12 mouse cellular contexts compared by ENCODE assay signal in the genomic region with DNA sequence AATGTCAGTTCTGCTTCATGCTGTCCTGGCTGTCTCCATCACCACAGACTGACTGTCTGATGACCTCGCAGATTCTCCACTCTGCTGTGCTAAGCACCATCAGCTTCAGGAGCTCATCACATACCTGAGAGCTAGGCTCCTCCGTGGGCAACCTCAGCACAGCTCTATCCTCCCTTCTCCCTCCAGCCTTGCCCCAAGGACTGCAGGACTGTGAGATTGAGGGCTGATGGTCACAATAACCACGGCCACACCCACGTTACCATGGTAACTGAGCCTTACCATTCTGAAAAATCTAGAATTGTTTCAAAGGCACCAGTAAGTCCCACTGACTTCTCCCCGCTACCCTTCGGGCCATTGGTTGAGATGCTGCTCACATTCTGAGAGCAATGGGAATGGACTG. TPM values are rescaled to one million over a fixed set of nuclear protein-coding genes. Genes with fewer than 3 reads are reported as not detected.
DNase-seq lines count a peak whose midpoint lies in the region; ATAC-seq lines count a peak whose summit lies in the region.
"Had no signal": no experiment of that assay in that cellular context is flagged by ENCODE, and none has a peak within 500 bp of the region (broad histone marks: within the 10 kb centered on the region; RNA-seq: fewer than 3 reads in every experiment).

No protein-coding gene starts in this region.

- no peaks in the 10 kb centered on the region for H3K36me3 ChIP-seq in forebrain, embryonic 10.5 days (replicated peaks)
- no peaks in the 10 kb centered on the region for H3K36me3 ChIP-seq in forebrain, embryonic 16.5 days (ENCODE audit: control insufficient read depth, insufficient read depth)
- no peaks in the 10 kb centered on the region for H3K36me3 ChIP-seq in kidney, embryonic 15.5 days
- no peaks in the 10 kb centered on the region for H3K36me3 ChIP-seq in limb, embryonic 13.5 days
- H3K36me3 ChIP-seq: intestine, embryonic 15.5 days had no signal

- H3K27ac ChIP-seq in forebrain, embryonic 10.5 days = peak overlapping the region; percentile 79
- H3K27ac ChIP-seq in forebrain, embryonic 16.5 days (ENCODE audit: low read length) = no peak overlapping the region
- peak overlapping the region; percentile 87 for H3K27ac ChIP-seq in kidney, embryonic 15.5 days
- H3K27ac ChIP-seq in limb, embryonic 13.5 days = peak overlapping the region; percentile 85
- H3K27ac ChIP-seq: intestine, embryonic 15.5 days had no signal

- H3K9me3 ChIP-seq in forebrain, embryonic 10.5 days = no peaks in the 10 kb centered on the region
- no peaks in the 10 kb centered on the region for H3K9me3 ChIP-seq in forebrain, embryonic 16.5 days (ENCODE audit: control insufficient read depth, low read length)
- H3K9me3 ChIP-seq in kidney, embryonic 15.5 days (replicated peaks) = no peaks in the 10 kb centered on the region
- no peaks in the 10 kb centered on the region for H3K9me3 ChIP-seq in limb, embryonic 13.5 days
- H3K9me3 ChIP-seq: intestine, embryonic 15.5 days had no signal

- H3K4me2 ChIP-seq in forebrain, embryonic 16.5 days (ENCODE audit: low read length) = no peak overlapping the region
- no peak overlapping the region for H3K4me2 ChIP-seq in kidney, embryonic 15.5 days
- H3K4me2 ChIP-seq in limb, embryonic 13.5 days (replicated peaks) = no peak overlapping the region
- H3K4me2 ChIP-seq: intestine, embryonic 15.5 days had no signal

- WGBS in forebrain, embryonic 10.5 days = 58% methylated on average over 6 of the region's 6 CpGs
- 45% methylated on average over 6 of the region's 6 CpGs for WGBS in forebrain, embryonic 16.5 days
- WGBS in kidney, embryonic 15.5 days = 72% methylated on average over 6 of the region's 6 CpGs
- WGBS in limb, embryonic 13.5 days = 64% methylated on average over 6 of the region's 6 CpGs

- H3K9ac ChIP-seq in forebrain, embryonic 16.5 days (replicated peaks; ENCODE audit: low read depth, low read length) = no peak overlapping the region
- H3K9ac ChIP-seq in kidney, embryonic 15.5 days = no peak overlapping the region
- no peak overlapping the region for H3K9ac ChIP-seq in limb, embryonic 13.5 days
- H3K9ac ChIP-seq: intestine, embryonic 15.5 days had no signal

- no peak for ATAC-seq in forebrain, embryonic 16.5 days
- ATAC-seq in kidney, embryonic 15.5 days (replicated peaks; ENCODE audit: low FRiP score) = no peak
- ATAC-seq in limb, embryonic 13.5 days (ENCODE audit: low FRiP score, low read depth) = no peak
- ATAC-seq: intestine, embryonic 15.5 days had no signal

- H3K4me1 ChIP-seq in forebrain, embryonic 10.5 days = peaks cover 37% of the 10 kb centered on the region
- H3K4me1 ChIP-seq in forebrain, embryonic 16.5 days (replicated peaks; ENCODE audit: control insufficient read depth, insufficient read depth, low read length) = peaks cover 7% of the 10 kb centered on the region; the same call in 1 of the 2 replicates
- peaks cover 35% of the 10 kb centered on the region for H3K4me1 ChIP-seq in kidney, embryonic 15.5 days
- H3K4me1 ChIP-seq in limb, embryonic 13.5 days = peaks cover 37% of the 10 kb centered on the region

- H3K27me3 ChIP-seq in forebrain, embryonic 10.5 days (ENCODE audit: poor library complexity, severe bottlenecking) = no peaks in the 10 kb centered on the region
- H3K27me3 ChIP-seq in forebrain, embryonic 16.5 days (replicated peaks; ENCODE audit: control insufficient read depth, insufficient read depth, low read length) = no peaks in the 10 kb centered on the region
- H3K27me3 ChIP-seq in kidney, embryonic 15.5 days = no peaks in the 10 kb centered on the region
- H3K27me3 ChIP-seq in limb, embryonic 13.5 days = no peaks in the 10 kb centered on the region
- H3K27me3 ChIP-seq: intestine, embryonic 15.5 days had no signal

- DNase-seq in forebrain, embryonic 10.5 days (ENCODE audit: extremely low spot score, low spot score) = no peak
- DNase-seq in kidney, adult 18-20 months = no peak
- DNase-seq in embryo, embryonic 10.5 days (ENCODE audit: low spot score) = peak; percentile 51
- DNase-seq in cerebellum, postnatal 10 days = no peak
- DNase-seq in cerebellum, adult 11-12 months = no peak
- DNase-seq: adrenal gland, adult 8-10 months; left cerebral cortex, postnatal 4 days; thymus, adult 2 months had no signal

- H3K4me3 ChIP-seq in forebrain, embryonic 10.5 days = no peak overlapping the region
- H3K4me3 ChIP-seq in forebrain, embryonic 16.5 days (replicated peaks; ENCODE audit: low read length) = no peak overlapping the region
- H3K4me3 ChIP-seq in kidney, embryonic 15.5 days (replicated peaks) = no peak overlapping the region
- H3K4me3 ChIP-seq in limb, embryonic 13.5 days = no peak overlapping the region
- H3K4me3 ChIP-seq: intestine, embryonic 15.5 days had no signal

RNA-seq across cellular contexts. Expression of a gene that starts 1.5 kb away (rescaled TPM):
- 15.7 and 17.3 TPM in 2 replicates for polyA plus RNA-seq in forebrain, embryonic 10.5 days (2016; fragmentation: Nextera tagmentation; extraction: Ambion mirVana)
- 9.9 and 10.4 TPM in 2 replicates for polyA plus RNA-seq in forebrain, embryonic 16.5 days (2015; fragmentation: Nextera tagmentation; extraction: Ambion mirVana)
- 20.4 and 23.3 TPM in 2 replicates for polyA plus RNA-seq in kidney, embryonic 15.5 days (2015; fragmentation: Nextera tagmentation; extraction: Ambion mirVana)
- 33.3 and 35.3 TPM in 2 replicates for polyA plus RNA-seq in limb, embryonic 13.5 days (2015; fragmentation: Nextera tagmentation; extraction: Ambion mirVana)
